Mouse (Mus musculus): ENCODE measurements at regions not wholly inside any gene's neighbourhood (a gene's known extent, or its start where the extent isn't known, plus 50 kb on each side); places are given as distances from the start of the nearest gene placed in this dataset.

DNA sequence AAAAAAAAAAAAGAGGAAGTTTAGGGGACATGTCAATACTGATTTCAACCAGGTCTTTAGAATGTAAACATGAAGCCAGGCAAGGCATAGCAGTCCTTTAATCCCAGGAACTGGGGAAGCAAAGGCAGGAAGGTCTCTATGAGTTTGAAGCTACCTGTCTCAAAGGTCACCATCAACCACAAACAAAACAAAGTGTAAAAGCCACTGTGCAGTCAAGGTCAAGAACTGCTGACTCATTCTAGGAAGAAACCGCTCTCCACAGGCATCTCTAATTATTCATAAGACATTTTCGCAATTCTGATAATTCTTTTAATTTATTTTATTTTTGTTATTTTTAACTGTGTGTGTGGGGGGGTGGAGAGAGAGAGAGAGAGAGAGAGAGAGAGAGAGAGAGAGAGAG, 364.0 kb downstream of the Cntnap4 start:
- Histone ChIP-seq H3K4me1 (peaks cover 2% of the 10 kb centered on the region; the same call in 1 of the 2 replicates), H3K4me2 (replicated peaks) (no peak overlapping the region), H3K4me3 (no peak overlapping the region), H3K27me3 (no peaks in the 10 kb centered on the region), H3K36me3 (no peaks in the 10 kb centered on the region), H3K9ac (no peak overlapping the region), H3K27ac (no peak overlapping the region), H3K9me3 (replicated peaks) (no peaks in the 10 kb centered on the region)
- WGBS = 96% methylated on average over 2 of the region's 2 CpGs
- ATAC-seq (ENCODE audit: low FRiP score) = no peak

DNA sequence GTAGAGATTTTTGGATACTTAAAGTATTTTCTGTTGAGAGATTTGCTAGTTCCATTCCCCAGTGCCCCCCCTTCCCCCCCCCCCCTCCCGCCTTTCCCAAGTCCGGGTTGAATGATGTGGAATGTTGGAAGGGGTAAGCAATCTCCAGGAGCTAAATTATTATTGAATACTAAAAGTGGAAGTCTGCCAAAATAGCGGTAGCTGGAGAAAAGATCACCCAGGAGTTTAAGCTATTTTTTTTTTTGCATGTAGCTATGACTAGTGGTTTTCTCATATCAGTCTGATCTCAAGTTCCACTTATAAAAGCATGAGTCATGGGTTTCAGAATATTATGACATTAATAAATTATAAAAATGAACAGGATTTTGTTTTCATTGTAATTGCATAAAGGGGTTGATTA, 365.6 kb downstream of the Cntnap4 start:
- H3K4me1 ChIP-seq = peaks cover 2% of the 10 kb centered on the region; the same call in 1 of the 2 replicates
- no peak overlapping the region for H3K4me3 ChIP-seq
- no peak for ATAC-seq (ENCODE audit: low FRiP score)
- no peaks in the 10 kb centered on the region for H3K9me3 ChIP-seq (replicated peaks)
- WGBS = 79% methylated on average over 3 of the region's 3 CpGs
- H3K9ac ChIP-seq = no peak overlapping the region
- no peak overlapping the region for H3K4me2 ChIP-seq (replicated peaks)
- H3K36me3 ChIP-seq = no peaks in the 10 kb centered on the region
- no peaks in the 10 kb centered on the region for H3K27me3 ChIP-seq
- H3K27ac ChIP-seq = no peak overlapping the region

- no peak overlapping the region for H3K4me3 ChIP-seq
- no peaks in the 10 kb centered on the region for H3K9me3 ChIP-seq (replicated peaks)
- no peak for ATAC-seq (ENCODE audit: low FRiP score)
- WGBS = 89% methylated on average over 9 of the region's 9 CpGs
- no peak overlapping the region for H3K27ac ChIP-seq
- peaks cover 2% of the 10 kb centered on the region; the same call in 1 of the 2 replicates for H3K4me1 ChIP-seq
- no peak overlapping the region for H3K9ac ChIP-seq
- no peak overlapping the region for H3K4me2 ChIP-seq (replicated peaks)
- no peaks in the 10 kb centered on the region for H3K36me3 ChIP-seq
- no peaks in the 10 kb centered on the region for H3K27me3 ChIP-seq
These were observed 366.3 kb downstream of the Cntnap4 start for GRCm38 (mm10) chr8:112935897-112936719.

GRCm38 (mm10) chr8:112972418-112972817, 402.6 kb downstream of the Cntnap4 start:
- Histone ChIP-seq H3K4me3 (no peak overlapping the region), H3K9ac (no peak overlapping the region), H3K36me3 (no peaks in the 10 kb centered on the region), H3K4me1 (no peaks in the 10 kb centered on the region), H3K4me2 (replicated peaks) (no peak overlapping the region), H3K27ac (no peak overlapping the region), H3K9me3 (replicated peaks) (no peaks in the 10 kb centered on the region), H3K27me3 (no peaks in the 10 kb centered on the region)
- ATAC-seq (ENCODE audit: low FRiP score) = no peak
- 7% methylated on average over 6 of the region's 6 CpGs for WGBS

- WGBS = 87% methylated on average over 2 of the region's 2 CpGs
- no peak overlapping the region for H3K4me2 ChIP-seq (replicated peaks)
- H3K36me3 ChIP-seq = no peaks in the 10 kb centered on the region
- H3K4me1 ChIP-seq = no peaks in the 10 kb centered on the region
- no peak for ATAC-seq (ENCODE audit: low FRiP score)
- no peak overlapping the region for H3K27ac ChIP-seq
- H3K4me3 ChIP-seq = no peak overlapping the region
- H3K9me3 ChIP-seq (replicated peaks) = no peaks in the 10 kb centered on the region
- H3K27me3 ChIP-seq = no peaks in the 10 kb centered on the region
- H3K9ac ChIP-seq = no peak overlapping the region
These were observed 405.9 kb downstream of the Cntnap4 start for GRCm38 (mm10) chr8:112975734-112976133.

DNA sequence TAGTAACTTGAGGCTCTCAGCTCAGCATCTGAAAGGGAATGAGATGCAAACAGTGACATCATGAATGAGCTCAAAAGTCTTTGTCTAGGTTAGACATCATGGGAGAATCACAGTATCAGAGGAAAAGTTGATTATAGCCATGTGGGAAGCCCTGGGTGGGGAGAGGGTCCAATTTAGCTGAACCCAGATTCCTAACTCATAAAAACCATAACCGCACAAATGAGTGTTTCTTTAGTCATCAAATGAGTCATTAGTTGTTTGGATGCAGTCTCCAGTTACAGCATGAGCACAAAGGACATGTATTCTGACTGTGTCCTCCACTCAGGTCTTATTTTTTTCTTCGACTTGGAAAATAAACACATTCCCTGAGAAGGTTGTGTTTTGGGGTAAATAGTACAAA, 406.5 kb downstream of the Cntnap4 start:
- H3K27me3 ChIP-seq = no peaks in the 10 kb centered on the region
- no peaks in the 10 kb centered on the region for H3K36me3 ChIP-seq
- no peaks in the 10 kb centered on the region for H3K9me3 ChIP-seq (replicated peaks)
- no peak overlapping the region for H3K4me2 ChIP-seq (replicated peaks)
- WGBS = 92% methylated on average over 2 of the region's 2 CpGs
- no peaks in the 10 kb centered on the region for H3K4me1 ChIP-seq
- H3K27ac ChIP-seq = no peak overlapping the region
- no peak overlapping the region for H3K9ac ChIP-seq
- H3K4me3 ChIP-seq = no peak overlapping the region
- ATAC-seq (ENCODE audit: low FRiP score) = no peak

GRCm38 (mm10) chr8:112993781-112994180, 423.9 kb downstream of the Cntnap4 start:
- Histone ChIP-seq H3K4me2 (replicated peaks) (no peak overlapping the region), H3K4me1 (no peaks in the 10 kb centered on the region), H3K27me3 (no peaks in the 10 kb centered on the region), H3K9me3 (replicated peaks) (no peaks in the 10 kb centered on the region), H3K27ac (no peak overlapping the region), H3K4me3 (no peak overlapping the region), H3K36me3 (no peaks in the 10 kb centered on the region), H3K9ac (no peak overlapping the region)
- WGBS = 85% methylated on average over 4 of the region's 4 CpGs
- ATAC-seq (ENCODE audit: low FRiP score) = no peak

- H3K4me2 ChIP-seq (replicated peaks) = no peak overlapping the region
- no peak for ATAC-seq (ENCODE audit: low FRiP score)
- H3K27ac ChIP-seq = no peak overlapping the region
- H3K4me3 ChIP-seq = no peak overlapping the region
- H3K27me3 ChIP-seq = no peaks in the 10 kb centered on the region
- no peaks in the 10 kb centered on the region; the same call in 1 of the 2 replicates for H3K9me3 ChIP-seq (replicated peaks)
- H3K36me3 ChIP-seq = no peaks in the 10 kb centered on the region
- H3K9ac ChIP-seq = no peak overlapping the region
- WGBS = 72% methylated on average over 4 of the region's 4 CpGs
- H3K4me1 ChIP-seq = no peaks in the 10 kb centered on the region
These were observed 437.5 kb downstream of the Cntnap4 start for GRCm38 (mm10) chr8:113007356-113007755.

DNA sequence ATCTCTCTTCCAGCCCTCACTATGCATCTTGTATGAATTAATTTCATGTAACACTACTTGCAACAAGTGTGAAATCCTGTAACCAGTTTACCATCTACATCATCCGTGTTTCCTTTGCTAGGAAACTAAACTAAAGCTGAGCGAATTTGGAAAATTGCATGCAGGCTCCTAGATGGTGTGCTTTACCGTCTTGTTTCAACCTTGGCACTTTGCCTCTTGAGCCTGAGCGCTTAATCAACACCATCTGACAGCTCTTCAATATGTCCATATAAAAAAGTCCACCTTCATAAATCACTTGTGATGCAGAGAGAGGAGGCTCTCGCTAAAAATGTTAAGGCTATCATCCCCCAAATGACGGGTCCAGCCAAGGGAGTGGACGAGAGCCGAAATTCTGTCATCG, 459.0 kb downstream of the Cntnap4 start:
- no peaks in the 10 kb centered on the region for H3K27me3 ChIP-seq
- ATAC-seq (ENCODE audit: low FRiP score) = no peak
- WGBS = 87% methylated on average over 9 of the region's 9 CpGs

DNA sequence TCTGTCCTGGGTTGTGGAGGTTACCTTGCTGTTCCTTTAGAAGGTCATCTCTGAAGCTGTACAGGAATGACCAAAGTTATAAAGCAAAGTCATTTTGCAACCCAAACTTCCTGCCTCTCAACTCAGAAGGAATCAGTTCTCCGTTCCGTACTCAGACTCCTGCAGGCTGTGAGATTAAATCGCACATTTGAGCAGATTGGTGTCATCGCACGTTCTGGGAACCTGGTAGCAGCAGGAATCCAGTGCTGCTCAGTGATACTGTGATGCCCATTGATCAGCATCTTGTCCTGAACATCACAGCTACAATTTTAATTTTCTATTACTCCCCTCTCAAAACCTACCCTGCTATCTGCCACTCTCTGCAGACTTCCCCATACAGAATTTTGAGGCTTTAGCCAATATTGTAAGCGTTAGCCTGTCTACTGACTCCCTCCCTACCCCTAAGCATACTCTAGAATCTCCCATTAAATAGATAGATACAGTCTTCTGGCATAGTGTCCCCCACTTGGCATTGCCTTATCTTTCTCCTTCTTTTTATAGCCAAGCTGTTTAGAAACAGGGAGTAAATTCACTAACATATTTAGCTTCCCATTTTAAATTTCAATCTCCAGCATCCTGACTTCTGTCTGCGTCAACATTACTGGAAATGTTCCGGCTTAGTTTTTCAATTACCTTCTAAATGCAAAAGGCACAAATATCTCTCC, 482.1 kb downstream of the Cntnap4 start:
- Histone ChIP-seq H3K4me2 (replicated peaks) (no peak overlapping the region), H3K4me1 (no peaks in the 10 kb centered on the region), H3K4me3 (no peak overlapping the region), H3K27ac (no peak overlapping the region), H3K36me3 (no peaks in the 10 kb centered on the region), H3K9ac (no peak overlapping the region), H3K9me3 (replicated peaks) (no peaks in the 10 kb centered on the region), H3K27me3 (no peaks in the 10 kb centered on the region)
- no peak for ATAC-seq (ENCODE audit: low FRiP score)
- WGBS = 86% methylated on average over 8 of the region's 8 CpGs

More for the DNA sequence above, 459.0 kb downstream of the Cntnap4 start:
- H3K4me1 ChIP-seq = no peaks in the 10 kb centered on the region
- H3K36me3 ChIP-seq = no peaks in the 10 kb centered on the region
- no peak overlapping the region for H3K4me2 ChIP-seq (replicated peaks)
- no peak overlapping the region for H3K9ac ChIP-seq
- no peaks in the 10 kb centered on the region for H3K9me3 ChIP-seq (replicated peaks)
- H3K4me3 ChIP-seq = no peak overlapping the region
- no peak overlapping the region for H3K27ac ChIP-seq

DNA sequence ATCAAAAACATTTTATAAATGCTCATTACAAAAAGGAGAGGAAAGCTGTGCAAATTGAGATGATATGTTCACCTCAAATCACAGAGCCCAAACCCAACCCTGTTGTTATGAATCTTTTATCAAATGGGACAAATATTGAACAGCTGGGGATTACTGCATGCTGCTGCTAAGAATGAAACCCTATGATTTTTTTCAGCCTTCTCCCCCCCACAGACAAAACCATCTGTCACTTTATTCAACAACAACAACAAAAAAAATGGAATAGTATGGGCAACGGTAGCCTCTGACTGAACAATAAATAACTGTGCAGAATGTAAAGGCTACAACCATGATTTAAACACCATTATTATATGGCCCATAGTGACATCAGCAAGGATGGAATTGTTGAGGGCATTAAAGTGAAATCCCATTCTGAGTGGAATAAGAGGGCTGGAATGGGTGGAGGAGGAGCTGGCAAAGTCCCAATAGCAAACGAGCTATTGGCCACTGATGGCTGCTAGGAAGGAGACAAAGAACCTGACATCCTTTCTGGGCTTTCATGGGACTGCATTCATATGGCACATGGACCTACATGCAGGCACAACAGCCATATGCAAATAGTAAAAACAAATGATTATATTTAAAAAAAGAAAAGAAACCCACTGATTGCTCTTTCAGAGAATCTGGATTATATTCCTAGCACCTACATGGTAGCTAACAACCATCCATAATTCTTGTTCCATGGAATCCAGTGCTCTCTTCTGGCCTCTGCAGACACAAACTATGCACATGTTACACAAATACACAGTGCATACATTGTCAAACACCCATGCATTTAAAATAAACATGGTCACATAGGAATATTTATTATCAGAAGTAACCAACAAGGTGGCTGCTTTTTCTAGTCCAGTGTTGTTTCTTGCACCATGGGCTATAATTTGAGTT, 495.7 kb downstream of the Cntnap4 start:
- 68% methylated on average over 2 of the region's 2 CpGs for WGBS
- Histone ChIP-seq H3K4me2 (replicated peaks) (no peak overlapping the region), H3K4me1 (no peaks in the 10 kb centered on the region), H3K27ac (no peak overlapping the region), H3K27me3 (no peaks in the 10 kb centered on the region), H3K36me3 (no peaks in the 10 kb centered on the region), H3K4me3 (no peak overlapping the region), H3K9ac (no peak overlapping the region), H3K9me3 (replicated peaks) (no peaks in the 10 kb centered on the region)
- ATAC-seq (ENCODE audit: low FRiP score) = no peak

DNA sequence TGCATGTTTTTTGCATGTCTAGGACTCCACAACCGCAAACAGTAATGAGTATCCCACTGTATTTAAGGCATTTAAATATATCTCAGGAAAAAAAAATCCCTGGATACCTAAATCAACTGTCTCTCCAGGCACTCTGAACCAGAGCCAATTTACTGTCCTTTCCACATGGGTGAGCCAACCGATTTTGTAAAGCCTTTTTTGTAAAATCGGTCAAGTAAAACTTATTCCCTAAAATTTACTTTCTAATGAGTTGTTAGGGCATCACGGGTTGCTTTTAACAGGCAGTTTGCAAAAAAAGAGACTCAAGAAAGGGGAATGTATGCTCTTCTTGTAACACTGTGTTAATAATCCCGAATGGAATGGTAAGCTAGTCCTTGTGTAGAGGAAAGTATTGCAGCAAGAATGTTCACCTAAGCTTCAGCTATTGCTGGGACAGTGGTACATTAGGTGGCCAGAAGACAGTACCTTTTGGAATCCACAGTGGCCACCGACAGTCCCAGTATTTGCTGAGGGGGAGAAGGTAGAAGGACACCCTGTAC, 496.4 kb downstream of the Cntnap4 start:
- Histone ChIP-seq H3K9ac (no peak overlapping the region), H3K36me3 (no peaks in the 10 kb centered on the region), H3K4me3 (no peak overlapping the region), H3K4me1 (no peaks in the 10 kb centered on the region), H3K27me3 (no peaks in the 10 kb centered on the region), H3K9me3 (replicated peaks) (no peaks in the 10 kb centered on the region), H3K4me2 (replicated peaks) (no peak overlapping the region), H3K27ac (no peak overlapping the region)
- WGBS = 83% methylated on average over 6 of the region's 6 CpGs
- no peak for ATAC-seq (ENCODE audit: low FRiP score)

Measured in hindbrain, embryonic 12.5 days (tissue).